Mouse (Mus musculus): Measurements from ENCODE around the gene Phlda3.

GRCm38 (mm10) chr1:135812205-135812604, 46.3 kb downstream of the Phlda3 start:
- TF ChIP-seq MYOD1 (IDR thresholded peaks at IDR 0.05; ENCODE audit: control insufficient read depth in 1 of 3, insufficient read length in 2 of 3, low read depth in 2 of 3) = no peak
- TF ChIP-seq POLR2A (IDR thresholded peaks at IDR 0.05; ENCODE audit: insufficient read length, low read depth) = peak; percentile 53
- no peak for TF ChIP-seq MAX (IDR thresholded peaks at IDR 0.05; ENCODE audit: low read depth)
- no peak for TF ChIP-seq CEBPB (IDR thresholded peaks at IDR 0.05; ENCODE audit: insufficient read depth, poor library complexity, severe bottlenecking)
- no peak for TF ChIP-seq USF1 (IDR thresholded peaks at IDR 0.05; ENCODE audit: low read depth)
- no peak for TF ChIP-seq E2F4 (IDR thresholded peaks at IDR 0.05; ENCODE audit: insufficient read depth)
- peak; percentile 97 for TF ChIP-seq POLR2AphosphoS2 (IDR thresholded peaks at IDR 0.05; ENCODE audit: insufficient read length, low read depth)
- TF ChIP-seq SRF (IDR thresholded peaks at IDR 0.05; ENCODE audit: control insufficient read depth, insufficient read length, low read depth) = no peak
- TF ChIP-seq MYOG (IDR thresholded peaks at IDR 0.05; ENCODE audit: control insufficient read depth in 1 of 3, insufficient read depth in 1 of 3, insufficient read length in 2 of 3, low read depth in 2 of 3) = no peak
- no peak for TF ChIP-seq TCF12 (IDR thresholded peaks at IDR 0.05; ENCODE audit: insufficient read depth, poor library complexity, severe bottlenecking)
- no peak for TF ChIP-seq REST (IDR thresholded peaks at IDR 0.05; ENCODE audit: insufficient read depth, insufficient read length)
